Comparison of ENCODE assay signal across 9 mouse cellular contexts in genomic region chr15:78587050-78587994, GRCm38 (mm10). TPM values are rescaled to one million over a fixed set of nuclear protein-coding genes. Genes with fewer than 3 reads are reported as not detected.
DNase-seq lines count a peak whose midpoint lies in the region; ATAC-seq and TF ChIP-seq lines count a peak whose summit lies in the region.
"Had no signal": no experiment of that assay in that cellular context is flagged by ENCODE, and none has a peak within 500 bp of the region (broad histone marks: within the 10 kb centered on the region; RNA-seq: fewer than 3 reads in every experiment).

No protein-coding gene starts in this region.

- no peak overlapping the region for H3K9ac ChIP-seq in ES-E14 (ENCODE audit: insufficient read depth, low read depth, low read length, poor library complexity, severe bottlenecking)
- H3K9ac ChIP-seq in hindbrain, embryonic 11.5 days (ENCODE audit: low read depth, low read length): no peak overlapping the region
- no peak overlapping the region for H3K9ac ChIP-seq in lung, embryonic 16.5 days (ENCODE audit: low read length)
- H3K9ac ChIP-seq: heart, embryonic 13.5 days had no signal

- no peaks in the 10 kb centered on the region for H3K9me3 ChIP-seq in ES-E14 (ENCODE audit: control insufficient read depth, insufficient read depth, low read depth, low read length)
- H3K9me3 ChIP-seq in hindbrain, embryonic 11.5 days (ENCODE audit: control insufficient read depth, low read length): no peaks in the 10 kb centered on the region
- H3K9me3 ChIP-seq in lung, embryonic 16.5 days (ENCODE audit: control insufficient read depth, low read length): no peaks in the 10 kb centered on the region
- H3K9me3 ChIP-seq: heart, embryonic 13.5 days had no signal

- no peaks in the 10 kb centered on the region for H3K27me3 ChIP-seq in cerebellum, adult 2 months (ENCODE audit: control insufficient read depth, insufficient read depth, low read length)
- no peaks in the 10 kb centered on the region for H3K27me3 ChIP-seq in hindbrain, embryonic 11.5 days (ENCODE audit: control insufficient read depth, insufficient read depth, low read length)
- no peaks in the 10 kb centered on the region for H3K27me3 ChIP-seq in lung, embryonic 16.5 days (ENCODE audit: control insufficient read depth, insufficient read depth, low read depth, low read length)

- TF ChIP-seq POLR2A in cerebellum, adult 2 months (IDR thresholded peaks at IDR 0.05; ENCODE audit: borderline replicate concordance, insufficient read depth, low read length): no peak

- DNase-seq in ES-E14 (ENCODE audit: low read depth, low spot score): peak; percentile 89
- DNase-seq in cerebellum, adult 2 months: peak; percentile 65 to 78
- DNase-seq in hindbrain, embryonic 11.5 days (ENCODE audit: low spot score): peak; percentile 93
- peak; percentile 88 for DNase-seq in layer of hippocampus, adult 9-10 months (ENCODE audit: low spot score)
- DNase-seq in ovary, postnatal 10 days (ENCODE audit: low spot score): peak; percentile 74
- DNase-seq in thymus, postnatal 14 days: peak; percentile 87

- H3K4me1 ChIP-seq in ES-E14 (ENCODE audit: control insufficient read depth in 2 of 2, insufficient read depth in 2 of 2, low read length in 2 of 2, poor library complexity in 1 of 2): peaks cover 0 to 18% of the 10 kb centered on the region in 2 experiments; a peak in 1 of 4 replicates
- H3K4me1 ChIP-seq in cerebellum, adult 2 months (ENCODE audit: control insufficient read depth, insufficient read depth, low read length): no peaks in the 10 kb centered on the region
- no peaks in the 10 kb centered on the region for H3K4me1 ChIP-seq in hindbrain, embryonic 11.5 days (replicated peaks; ENCODE audit: control insufficient read depth, insufficient read depth, low read length)
- no peaks in the 10 kb centered on the region for H3K4me1 ChIP-seq in lung, embryonic 16.5 days (replicated peaks; ENCODE audit: control insufficient read depth, insufficient read depth, low read length)
- H3K4me1 ChIP-seq: heart, embryonic 13.5 days had no signal

- H3K4me3 ChIP-seq in ES-E14 (ENCODE audit: insufficient read depth in 1 of 2, low read depth in 1 of 2, low read length in 2 of 2, poor library complexity in 1 of 2, severe bottlenecking in 1 of 2): no peak overlapping the region
- no peak overlapping the region for H3K4me3 ChIP-seq in cerebellum, adult 2 months (replicated peaks; ENCODE audit: insufficient read depth, low read depth, low read length)
- H3K4me3 ChIP-seq in hindbrain, embryonic 11.5 days (ENCODE audit: low read depth, low read length): no peak overlapping the region
- no peak overlapping the region for H3K4me3 ChIP-seq in lung, embryonic 16.5 days (ENCODE audit: low read length)
- H3K4me3 ChIP-seq: heart, embryonic 13.5 days had no signal

- H3K4me2 ChIP-seq in hindbrain, embryonic 11.5 days (replicated peaks; ENCODE audit: low read depth, low read length): no peak overlapping the region
- H3K4me2 ChIP-seq in lung, embryonic 16.5 days (ENCODE audit: low read depth, low read length): no peak overlapping the region
- H3K4me2 ChIP-seq: heart, embryonic 13.5 days had no signal

- no peak overlapping the region for H3K27ac ChIP-seq in ES-E14 (ENCODE audit: insufficient read depth, low read depth, low read length, poor library complexity, severe bottlenecking)
- no peak overlapping the region for H3K27ac ChIP-seq in cerebellum, adult 2 months (ENCODE audit: insufficient read depth, low read length)
- no peak overlapping the region for H3K27ac ChIP-seq in hindbrain, embryonic 11.5 days (ENCODE audit: low read depth, low read length)
- no peak overlapping the region for H3K27ac ChIP-seq in lung, embryonic 16.5 days (ENCODE audit: low read length)
- H3K27ac ChIP-seq: heart, embryonic 13.5 days had no signal

- peak; percentile 91 for TF ChIP-seq CTCF in cerebellum, adult 2 months (IDR thresholded peaks at IDR 0.05; ENCODE audit: borderline replicate concordance, insufficient read depth, low read depth, low read length)

- 45% methylated on average over 18 of the region's 18 CpGs for WGBS in cerebellum, adult 2 months
- 55% methylated on average over 18 of the region's 18 CpGs for WGBS in hindbrain, embryonic 11.5 days
- WGBS in lung, embryonic 16.5 days: 56% methylated on average over 18 of the region's 18 CpGs

- in situ Hi-C loops in ES-E14 (cut with MboI; ENCODE audit: low sequenced_read_pairs in 2 of 2, unreplicated experiment in 2 of 2): no loop called here

- H3K36me3 ChIP-seq in ES-E14 (ENCODE audit: control insufficient read depth, insufficient read depth, low read length, poor library complexity, severe bottlenecking): no peaks in the 10 kb centered on the region
- H3K36me3 ChIP-seq in hindbrain, embryonic 11.5 days (ENCODE audit: control insufficient read depth, insufficient read depth, low read length): no peaks in the 10 kb centered on the region
- H3K36me3 ChIP-seq in lung, embryonic 16.5 days (ENCODE audit: control insufficient read depth, insufficient read depth, low read length): no peaks in the 10 kb centered on the region
- H3K36me3 ChIP-seq: heart, embryonic 13.5 days had no signal

- peak; percentile 89 for ATAC-seq in frontal cortex, adult (ENCODE audit: low TSS enrichment)
- ATAC-seq in hindbrain, embryonic 11.5 days (ENCODE audit: low FRiP score): peak; percentile 74; the same call in 1 of the 2 replicates
- ATAC-seq in lung, embryonic 16.5 days (ENCODE audit: low read depth): peak; percentile 79

TF ChIP-seq in ES-E14, 5 proteins besides CTCF, POLR2A, EP300 and RAD21:
- no peak for TF ChIP-seq HCFC1 (IDR thresholded peaks at IDR 0.05; ENCODE audit: borderline replicate concordance, insufficient read depth, low read length)
- peak; percentile 46; the same call in 1 of the 2 replicates for TF ChIP-seq ZC3H11A (IDR thresholded peaks at IDR 0.05; ENCODE audit: borderline replicate concordance, low read depth, low read length)

RNA-seq across cellular contexts. Expression of gene Cyth4, which starts 9.5 kb away (rescaled TPM):
- total RNA-seq in ES-E14 (2012; rRNA removed): 2.3 and 2.7 TPM in 2 replicates
- 3.8 and 4.6 TPM in 2 replicates for polyA plus RNA-seq in cerebellum, adult 2 months (2012; rRNA removed)
- 2.1 and 4.4 TPM in 2 replicates for polyA plus RNA-seq in hindbrain, embryonic 11.5 days (2014; fragmentation: Nextera tagmentation; extraction: Ambion mirVana)
- 11.1 and 11.8 TPM in 2 replicates for polyA plus RNA-seq in lung, embryonic 16.5 days (2015; fragmentation: Nextera tagmentation; extraction: Ambion mirVana)

RNA-seq across cellular contexts. Expression of gene Rac2, which starts 14.7 kb away (rescaled TPM):
- 2.6 and 2.9 TPM in 2 replicates for total RNA-seq in ES-E14 (2012; rRNA removed)
- polyA plus RNA-seq in cerebellum, adult 2 months (2012; rRNA removed): 1.4 and 1.8 TPM in 2 replicates
- polyA plus RNA-seq in hindbrain, embryonic 11.5 days (2014; fragmentation: Nextera tagmentation; extraction: Ambion mirVana): 6.4 and 7.6 TPM in 2 replicates
- polyA plus RNA-seq in lung, embryonic 16.5 days (2015; fragmentation: Nextera tagmentation; extraction: Ambion mirVana): 23.4 and 39.3 TPM in 2 replicates

RNA-seq across cellular contexts. Expression of gene Sstr3, which starts 42.8 kb away (rescaled TPM):
- 0.11 and 0.18 TPM in 2 replicates for total RNA-seq in ES-E14 (2012; rRNA removed)
- 9.8 and 12.1 TPM in 2 replicates for polyA plus RNA-seq in cerebellum, adult 2 months (2012; rRNA removed)
- 0.10 and 0.22 TPM in 2 replicates for polyA plus RNA-seq in hindbrain, embryonic 11.5 days (2014; fragmentation: Nextera tagmentation; extraction: Ambion mirVana)
- polyA plus RNA-seq in lung, embryonic 16.5 days (2015; fragmentation: Nextera tagmentation; extraction: Ambion mirVana): 0.05 TPM in 1 of 2 replicates, not detected in the other
- polyA plus RNA-seq: heart, embryonic 13.5 days had no signal

RNA-seq across cellular contexts. Expression of gene C1qtnf6, which starts 56.1 kb away (rescaled TPM):
- 1.1 and 1.8 TPM in 2 replicates for total RNA-seq in ES-E14 (2012; rRNA removed)
- 3.1 and 3.5 TPM in 2 replicates for polyA plus RNA-seq in cerebellum, adult 2 months (2012; rRNA removed)
- polyA plus RNA-seq in hindbrain, embryonic 11.5 days (2014; fragmentation: Nextera tagmentation; extraction: Ambion mirVana): 11.8 and 12.4 TPM in 2 replicates
- 38.1 and 39.5 TPM in 2 replicates for polyA plus RNA-seq in lung, embryonic 16.5 days (2015; fragmentation: Nextera tagmentation; extraction: Ambion mirVana)
